Mouse (Mus musculus): Measurements from ENCODE around the gene Sh3bp2. TPM values are rescaled to one million over a fixed set of nuclear protein-coding genes. Genes with fewer than 3 reads are reported as not detected.
"Not testable (repeated sequence)": the region's sequence is repeated elsewhere in the genome, so short reads cannot be mapped to it uniquely, and the experiment has no call there.

The Sh3bp2 gene
- polyA plus RNA-seq, 1 experiment from 2014 or later = 25.9 TPM

- H3K9ac ChIP-seq = peak overlapping the region; percentile 97
- peaks cover 25% of the 10 kb centered on the region for H3K4me1 ChIP-seq
- ATAC-seq (replicated peaks) = peak; percentile 94
- H3K4me3 ChIP-seq = peak overlapping the region; percentile 88
- no peaks in the 10 kb centered on the region for H3K9me3 ChIP-seq
- H3K36me3 ChIP-seq (replicated peaks) = peaks cover 17% of the 10 kb centered on the region
- no peaks in the 10 kb centered on the region for H3K27me3 ChIP-seq (replicated peaks)
- WGBS = under 1% methylated on average over 49 of the region's 49 CpGs
- H3K27ac ChIP-seq = peak overlapping the region; percentile 85
- H3K4me2 ChIP-seq = peak overlapping the region; percentile 85
These were observed 24.0 kb downstream of the Sh3bp2 start for GRCm38 (mm10) chr5:34549483-34550221.

GRCm38 (mm10) chr5:34550251-34550650, 24.6 kb downstream of the Sh3bp2 start:
- peaks cover 23% of the 10 kb centered on the region for H3K36me3 ChIP-seq (replicated peaks)
- H3K9ac ChIP-seq = peak overlapping the region; percentile 97
- ATAC-seq (replicated peaks) = 0 out of 2 replicates have a peak, but pooled peaks have one; percentile 7
- peak overlapping the region; percentile 85 for H3K4me2 ChIP-seq
- 10% methylated on average over 6 of the region's 6 CpGs for WGBS
- H3K27me3 ChIP-seq (replicated peaks) = no peaks in the 10 kb centered on the region
- peak overlapping the region; percentile 85; the same call in 1 of the 2 replicates for H3K27ac ChIP-seq
- H3K4me3 ChIP-seq = peak overlapping the region; percentile 88
- peaks cover 25% of the 10 kb centered on the region for H3K4me1 ChIP-seq
- H3K9me3 ChIP-seq = no peaks in the 10 kb centered on the region

- no peak overlapping the region for H3K27ac ChIP-seq
- WGBS = 93% methylated on average over 4 of the region's 4 CpGs
- no peak for ATAC-seq (replicated peaks)
These were observed 26.2 kb downstream of the Sh3bp2 start for GRCm38 (mm10) chr5:34551821-34552220.

GRCm38 (mm10) chr5:34563854-34564253, 38.2 kb downstream of the Sh3bp2 start:
- ATAC-seq (replicated peaks) = no peak
- no peak overlapping the region for H3K9ac ChIP-seq
- H3K27me3 ChIP-seq (replicated peaks) = no peaks in the 10 kb centered on the region
- no peaks in the 10 kb centered on the region for H3K4me1 ChIP-seq
- H3K4me3 ChIP-seq = no peak overlapping the region
- no peaks in the 10 kb centered on the region for H3K9me3 ChIP-seq
- 98% methylated on average over 1 of the region's 1 CpGs for WGBS
- no peak overlapping the region for H3K27ac ChIP-seq
- H3K36me3 ChIP-seq (replicated peaks) = peaks cover 38% of the 10 kb centered on the region
- H3K4me2 ChIP-seq = no peak overlapping the region

More at GRCm38 (mm10) chr5:34551821-34552220, 26.2 kb downstream of the Sh3bp2 start:
- H3K4me1 ChIP-seq = peaks cover 25% of the 10 kb centered on the region
- H3K36me3 ChIP-seq (replicated peaks) = peaks cover 38% of the 10 kb centered on the region
- no peak overlapping the region for H3K4me3 ChIP-seq
- no peaks in the 10 kb centered on the region for H3K27me3 ChIP-seq (replicated peaks)
- H3K4me2 ChIP-seq = no peak overlapping the region
- no peaks in the 10 kb centered on the region for H3K9me3 ChIP-seq
- no peak overlapping the region for H3K9ac ChIP-seq

- no peak for ATAC-seq (replicated peaks)
- Histone ChIP-seq H3K9ac (no peak overlapping the region), H3K36me3 (replicated peaks) (peaks cover 33% of the 10 kb centered on the region), H3K4me3 (no peak overlapping the region), H3K4me1 (no peaks in the 10 kb centered on the region), H3K27me3 (replicated peaks) (no peaks in the 10 kb centered on the region), H3K27ac (no peak overlapping the region), H3K4me2 (no peak overlapping the region), H3K9me3 (no peaks in the 10 kb centered on the region)
- 89% methylated on average over 4 of the region's 4 CpGs for WGBS
These were observed 38.7 kb downstream of the Sh3bp2 start for GRCm38 (mm10) chr5:34564291-34564690.

GRCm38 (mm10) chr5:34565545-34566283, 40.1 kb downstream of the Sh3bp2 start:
- no peak overlapping the region for H3K9ac ChIP-seq
- H3K4me3 ChIP-seq = no peak overlapping the region
- no peaks in the 10 kb centered on the region for H3K9me3 ChIP-seq
- H3K4me1 ChIP-seq = no peaks in the 10 kb centered on the region
- peak overlapping the region; percentile 31; the same call in 1 of the 2 replicates for H3K27ac ChIP-seq
- H3K36me3 ChIP-seq (replicated peaks) = peaks cover 19% of the 10 kb centered on the region
- 71% methylated on average over 7 of the region's 7 CpGs for WGBS
- H3K27me3 ChIP-seq (replicated peaks) = no peaks in the 10 kb centered on the region
- ATAC-seq (replicated peaks) = 0 out of 2 replicates have a peak, but pooled peaks have one; percentile 21
- no peak overlapping the region for H3K4me2 ChIP-seq

GRCm38 (mm10) chr5:34571551-34571950, 45.9 kb downstream of the Sh3bp2 start:
- H3K4me3 ChIP-seq = no peak overlapping the region
- ATAC-seq (replicated peaks) = no peak
- H3K9ac ChIP-seq = no peak overlapping the region
- 89% methylated on average over 3 of the region's 3 CpGs for WGBS
- no peaks in the 10 kb centered on the region for H3K36me3 ChIP-seq (replicated peaks)
- H3K27me3 ChIP-seq (replicated peaks) = no peaks in the 10 kb centered on the region
- no peak overlapping the region for H3K27ac ChIP-seq
- H3K9me3 ChIP-seq = no peaks in the 10 kb centered on the region
- peaks cover 22% of the 10 kb centered on the region for H3K4me1 ChIP-seq
- H3K4me2 ChIP-seq = no peak overlapping the region

GRCm38 (mm10) chr5:34572568-34572967, 46.9 kb downstream of the Sh3bp2 start:
- not testable (repeated sequence) for H3K36me3 ChIP-seq (replicated peaks); H3K27me3 ChIP-seq (replicated peaks); H3K9ac ChIP-seq; ATAC-seq (replicated peaks); H3K9me3 ChIP-seq
- peak overlapping the region; percentile 94 for H3K27ac ChIP-seq
- peak overlapping the region; percentile 54 for H3K4me2 ChIP-seq
- H3K4me1 ChIP-seq = peaks cover 22% of the 10 kb centered on the region
- 51% methylated on average over 4 of the region's 4 CpGs for WGBS
- H3K4me3 ChIP-seq = peak overlapping the region; percentile 89

- Histone ChIP-seq H3K4me3 (peak within 1 kb of the TSS; percentile 89), H3K4me1 (peaks cover 22% of the 10 kb centered on the region), H3K4me2 (peak within 1 kb of the TSS; percentile 67), H3K27ac (peak within 1 kb of the TSS; percentile 94), H3K9me3 (no peaks in the 10 kb centered on the region), H3K36me3 (replicated peaks) (no peaks in the 10 kb centered on the region), H3K27me3 (replicated peaks) (no peaks in the 10 kb centered on the region), H3K9ac (peak within 1 kb of the TSS; percentile 97)
- whole genome bisulfite sequencing = 1% methylated on average over 68 of the region's 84 CpGs
- peak; percentile 100 for ATAC-seq (replicated peaks)
These were observed 47.9 kb downstream of the Sh3bp2 start, which contains the start of gene Add1 for GRCm38 (mm10) chr5:34573268-34574221. TSS of gene Add1 (plus strand) at chr5:34573664.

- no peaks in the 10 kb centered on the region for H3K36me3 ChIP-seq (replicated peaks)
- H3K27ac ChIP-seq = peak overlapping the region; percentile 94
- no peaks in the 10 kb centered on the region for H3K9me3 ChIP-seq
- H3K4me2 ChIP-seq = peak overlapping the region; percentile 67
- no peaks in the 10 kb centered on the region for H3K27me3 ChIP-seq (replicated peaks)
- 46% methylated on average over 10 of the region's 10 CpGs for WGBS
- H3K4me1 ChIP-seq = peaks cover 22% of the 10 kb centered on the region
- no peak for ATAC-seq (replicated peaks)
- peak overlapping the region; percentile 89 for H3K4me3 ChIP-seq
- H3K9ac ChIP-seq = peak overlapping the region; percentile 97
These were observed 49.1 kb downstream of the Sh3bp2 start for GRCm38 (mm10) chr5:34574721-34575120.

GRCm38 (mm10) chr5:34576286-34576685, 50.6 kb downstream of the Sh3bp2 start:
- no peak overlapping the region for H3K4me3 ChIP-seq
- H3K4me2 ChIP-seq = no peak overlapping the region
- H3K4me1 ChIP-seq = peaks cover 22% of the 10 kb centered on the region
- no peak overlapping the region for H3K9ac ChIP-seq
- H3K27ac ChIP-seq = no peak overlapping the region
- ATAC-seq (replicated peaks) = no peak
- H3K27me3 ChIP-seq (replicated peaks) = no peaks in the 10 kb centered on the region
- H3K9me3 ChIP-seq = no peaks in the 10 kb centered on the region
- H3K36me3 ChIP-seq (replicated peaks) = no peaks in the 10 kb centered on the region
- WGBS = 97% methylated on average over 1 of the region's 1 CpGs
